Mouse (Mus musculus) CH12.LX (cell line): ENCODE results near the gene Stk10. TPM values are rescaled to one million over a fixed set of nuclear protein-coding genes. Genes with fewer than 3 reads are reported as not detected.
A peak's percentile ranks its signal among the peaks of the same experiment; 100 is the strongest.
"Not testable (repeated sequence)": the region's sequence is repeated elsewhere in the genome, so short reads cannot be mapped to it uniquely, and the experiment has no call there.

Experiments
- DNase-seq: peaks from one replicate; pipeline ENCODE4 v3.0.0-alpha.2; 2013; ENCODE audit errors: extremely low read depth
- H3K27ac ChIP-seq: 2 replicates; pipeline ENCODE4 v1.5.1; 2012; ENCODE audit warnings: low read depth, mild to moderate bottlenecking, control low read depth, moderate library complexity; ENCODE audit not compliant: insufficient read depth
- H3K27me3 ChIP-seq: replicated peaks from 2 replicates; pipeline ENCODE3; 2012; ENCODE audit warnings: inconsistent platforms
- H3K36me3 ChIP-seq, 2 experiments: replicated peaks in 1 of 2; 2 replicates each; pipeline versions ENCODE3 to v1.6.1; 2012; ENCODE audit warnings: inconsistent platforms in 1 of 2, low read length in 1 of 2, mild to moderate bottlenecking in 1 of 2, mixed read lengths in 1 of 2, moderate library complexity in 1 of 2; ENCODE audit not compliant: control insufficient read depth in 1 of 2, insufficient read depth in 1 of 2
- H3K4me1 ChIP-seq, 2 experiments: 2 replicates each; pipeline ENCODE4 v1.6.1; 2012; ENCODE audit warnings: inconsistent platforms in 1 of 2, moderate library complexity in 1 of 2; ENCODE audit not compliant: insufficient read depth in 2 of 2, control insufficient read depth in 1 of 2
- H3K4me2 ChIP-seq: 2 replicates; pipeline ENCODE4 v1.6.1; 2012; ENCODE audit warnings: low read depth, mild to moderate bottlenecking, control low read depth; ENCODE audit not compliant: poor library complexity, insufficient read depth, severe bottlenecking
- H3K4me3 ChIP-seq, 3 experiments: fragments of 150-350 bp in 1 of 3; sonication (generic) in 1 of 3; replicated peaks in 1 of 3; 2 replicates each; pipeline versions ENCODE3 to v1.5.1; 2011 to 2012; ENCODE audit warnings: low read depth in 2 of 3, low read length in 2 of 3, mild to moderate bottlenecking in 2 of 3, moderate library complexity in 2 of 3, control low read depth in 1 of 3, improper control_type of control experiment in 1 of 3, inconsistent platforms in 1 of 3, mixed read lengths in 1 of 3; ENCODE audit not compliant: poor library complexity in 1 of 3
- H3K79me2 ChIP-seq: replicated peaks from 2 replicates; pipeline ENCODE4 v1.6.1; 2012; ENCODE audit warnings: mild to moderate bottlenecking, moderate library complexity; ENCODE audit not compliant: control insufficient read depth, poor library complexity, insufficient read depth, severe bottlenecking; ENCODE audit errors: extremely low read depth
- H3K9ac ChIP-seq: 2 replicates; pipeline ENCODE4 v1.6.1; 2012; ENCODE audit warnings: low read depth, mild to moderate bottlenecking, control low read depth, moderate library complexity; ENCODE audit not compliant: insufficient read depth
- H3K9me3 ChIP-seq: replicated peaks from 2 replicates; pipeline ENCODE3; 2012; ENCODE audit warnings: low read length, inconsistent platforms, mixed read lengths
- BHLHE40 ChIP-seq: IDR thresholded peaks from 2 replicates; pipeline ENCODE4 v1.6.1; 2011; ENCODE audit warnings: mild to moderate bottlenecking, low read depth, low read length, improper control_type of control experiment
- CHD2 ChIP-seq: IDR thresholded peaks from 2 replicates; pipeline ENCODE4 v1.6.1; 2011; ENCODE audit warnings: low read length, improper control_type of control experiment
- CTCF ChIP-seq, 2 experiments: IDR thresholded peaks in 1 of 2; conservative IDR thresholded peaks in 1 of 2; 2 replicates each; pipeline ENCODE4 v1.5.1; 2011 to 2012; ENCODE audit warnings: low read depth in 2 of 2, low read length in 2 of 2, improper control_type of control experiment in 1 of 2, inconsistent platforms in 1 of 2, mild to moderate bottlenecking in 1 of 2, moderate library complexity in 1 of 2
- ETS1 ChIP-seq: conservative IDR thresholded peaks from 2 replicates; pipeline ENCODE4 v1.6.1; 2012; ENCODE audit warnings: low read depth, mild to moderate bottlenecking, inconsistent platforms, low read length, improper control_type of control experiment, moderate library complexity
- JUN ChIP-seq: IDR thresholded peaks from 2 replicates; pipeline ENCODE4 v1.6.1; 2011; ENCODE audit warnings: low read depth, mild to moderate bottlenecking, low read length, improper control_type of control experiment, moderate library complexity; ENCODE audit not compliant: insufficient read depth
- MAX ChIP-seq: IDR thresholded peaks from 2 replicates; pipeline ENCODE4 v1.6.1; 2011; ENCODE audit warnings: low read length, improper control_type of control experiment
- MEF2A ChIP-seq: IDR thresholded peaks from 2 replicates; pipeline ENCODE4 v1.6.1; 2014; ENCODE audit warnings: low read depth, mild to moderate bottlenecking, inconsistent platforms, low read length, improper control_type of control experiment, borderline replicate concordance
- MYC ChIP-seq: IDR thresholded peaks from 2 replicates; pipeline ENCODE4 v1.6.1; 2011; ENCODE audit warnings: low read depth, mild to moderate bottlenecking, improper control_type of control experiment, low read length
- NELFE ChIP-seq: IDR thresholded peaks from 2 replicates; pipeline ENCODE4 v1.6.1; 2011; ENCODE audit warnings: low read depth, low read length, improper control_type of control experiment
- RAD21 ChIP-seq: IDR thresholded peaks from 2 replicates; pipeline ENCODE4 v1.6.1; 2011; ENCODE audit warnings: low read depth, mild to moderate bottlenecking, low read length, improper control_type of control experiment, moderate library complexity
- RCOR1 ChIP-seq: conservative IDR thresholded peaks from 2 replicates; pipeline ENCODE4 v1.6.1; 2012; ENCODE audit warnings: low read depth, mild to moderate bottlenecking, inconsistent platforms, low read length, improper control_type of control experiment
- SIN3A ChIP-seq: IDR thresholded peaks from 2 replicates; pipeline ENCODE4 v1.6.1; 2012; ENCODE audit warnings: low read length, improper control_type of control experiment, inconsistent platforms
- SMC3 ChIP-seq: IDR thresholded peaks from 2 replicates; pipeline ENCODE4 v1.6.1; 2011; ENCODE audit warnings: low read depth, low read length, improper control_type of control experiment
- ZC3H11A ChIP-seq: IDR thresholded peaks from 2 replicates; pipeline ENCODE4 v1.6.1; 2012; ENCODE audit warnings: low read depth, mild to moderate bottlenecking, inconsistent platforms, low read length, improper control_type of control experiment
- ZKSCAN1 ChIP-seq: IDR thresholded peaks from 2 replicates; pipeline ENCODE4 v1.6.1; 2012; ENCODE audit warnings: low read depth, inconsistent platforms, low read length, improper control_type of control experiment, borderline replicate concordance
- ZNF384 ChIP-seq: IDR thresholded peaks from 2 replicates; pipeline ENCODE4 v1.6.1; 2012; ENCODE audit warnings: low read depth, low read length, improper control_type of control experiment, inconsistent platforms
- dilution Hi-C: fragments of 300-500 bp; cut with MboI; formaldehyde crosslinking; loops from 2 replicates; pipeline ENCODE4 v1.14.3; 2020; ENCODE audit warnings: low sequenced_read_pairs; ENCODE audit not compliant: extremely low pct_unique_long_range_greater_than_20kb, extremely low pct_ligation_motif_present
- in situ Hi-C: fragments of 300-500 bp; cut with MboI; formaldehyde crosslinking; loops from 3 replicates; pipeline ENCODE4 v1.14.3; 2019; ENCODE audit warnings: low sequenced_read_pairs, low pct_ligation_motif_present, low pct_unique_long_range_greater_than_20kb, mixed read lengths
- polyA plus RNA-seq: library from polyadenylated mRNA; unstranded; fragments of >175 nt; gene quantifications from 2 replicates; pipeline ENCODE4 v1.2.1, GENCODE M21; 2012; ENCODE audit warnings: low read depth; ENCODE audit not compliant: insufficient read length
- total RNA-seq, 2 experiments: library from RNA; depleted of rRNA; stranded (reverse); fragments of 300-350 nt in 1 of 2; fragments of >200 nt in 1 of 2; gene quantifications; 2 replicates each; pipeline ENCODE4 v1.2.3; 2012 to 2014

The Stk10 gene
- total and polyA plus RNA-seq, 3 experiments: 20.0 to 40.3 (median 23.2) TPM

DNA sequence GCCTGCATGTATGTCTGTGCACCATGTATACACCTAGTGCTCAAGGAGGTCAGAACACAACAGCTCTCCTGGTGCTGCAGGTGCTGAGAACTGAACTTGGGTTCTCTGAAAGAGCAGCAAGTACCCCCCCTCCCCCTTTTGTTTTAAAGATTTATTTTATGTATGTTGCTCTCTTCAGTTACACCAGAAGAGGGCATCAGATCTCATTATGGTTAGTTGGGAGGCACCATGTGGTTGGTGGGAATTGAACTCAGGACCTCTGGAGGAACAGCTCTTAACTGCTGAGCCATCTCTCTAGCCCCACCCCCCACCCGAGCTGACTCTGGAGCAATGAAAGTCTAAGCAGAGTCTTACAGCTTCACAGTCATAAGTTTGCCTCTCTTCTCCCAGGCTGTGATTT lies 22.2 kb upstream of the Stk10 start:
- Histone ChIP-seq H3K27me3 (no peaks in the 10 kb centered on the region), H3K9ac (no peak overlapping the region), H3K4me2 (no peak overlapping the region), H3K4me1 (peaks cover 0 to 33% of the 10 kb centered on the region in 2 experiments; a peak in 2 of 4 replicates), H3K79me2 (no peaks in the 10 kb centered on the region), H3K9me3 (no peaks in the 10 kb centered on the region), H3K4me3 (no peak overlapping the region), H3K36me3 (peaks cover 0 to 3% of the 10 kb centered on the region in 2 experiments), H3K27ac (no peak overlapping the region)
- in situ Hi-C loops (no loop called here), dilution Hi-C loops (no loop called here)
- TF ChIP-seq CTCF (conservative IDR thresholded peaks at IDR 0.05 in 1 of 2, IDR thresholded peaks at IDR 0.05 in 1 of 2; ENCODE audit: low read depth in 2 of 2, low read length in 2 of 2): peak in 1 of 2 experiments; percentile 54; a peak in 2 of 4 replicates
- TF ChIP-seq MYC: 0 out of 2 replicates have a peak, but pooled peaks have one; percentile 18
- peak; percentile 48 for TF ChIP-seq SMC3
- TF ChIP-seq RAD21: peak; percentile 23
- TF ChIP-seq NELFE: no peak
- no peak for TF ChIP-seq RCOR1
- no peak for DNase-seq

- in situ Hi-C loops, H3K9ac ChIP-seq, H3K9me3 ChIP-seq, H3K4me3 ChIP-seq, dilution Hi-C loops, H3K27ac ChIP-seq, DNase-seq, H3K79me2 ChIP-seq: not testable (repeated sequence)
- Histone ChIP-seq H3K36me3 (peaks cover 0 to 20% of the 10 kb centered on the region in 2 experiments), H3K4me1 (peaks cover 0 to 23% of the 10 kb centered on the region in 2 experiments; a peak in 2 of 4 replicates)
- TF ChIP-seq ZNF384: peak; percentile 71
- TF ChIP-seq, all 38 proteins: peak for 1; not testable (repeated sequence) for 37
- not testable (repeated sequence) for H3K27me3 ChIP-seq, H3K4me2 ChIP-seq
Observed at GRCm38 (mm10) chr11:32514853-32515252, 18.3 kb upstream of the Stk10 start.

DNA sequence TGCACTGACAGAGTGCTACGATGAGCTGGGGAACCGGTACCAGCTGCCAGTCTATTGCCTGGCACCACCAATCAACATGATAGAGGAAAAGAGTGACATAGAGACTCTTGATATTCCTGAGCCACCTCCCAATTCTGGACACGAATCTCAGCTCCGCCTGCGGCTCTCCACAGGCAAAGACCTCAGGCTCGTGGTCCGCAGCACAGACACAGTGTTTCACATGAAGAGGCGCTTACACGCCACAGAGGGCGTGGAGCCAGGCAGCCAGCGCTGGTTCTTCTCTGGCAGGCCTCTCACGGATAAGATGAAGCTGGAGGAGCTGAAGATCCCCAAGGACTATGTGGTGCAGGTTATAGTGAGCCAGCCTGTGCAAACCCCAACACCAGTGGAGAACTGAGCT lies 17.0 kb upstream of the Stk10 start:
- H3K27ac ChIP-seq: no peak overlapping the region
- no peak overlapping the region for H3K4me2 ChIP-seq
- H3K9me3 ChIP-seq: no peaks in the 10 kb centered on the region
- H3K9ac ChIP-seq: no peak overlapping the region
- dilution Hi-C loops: no loop called here
- peaks cover 0 to 20% of the 10 kb centered on the region in 2 experiments for H3K36me3 ChIP-seq
- no peaks in the 10 kb centered on the region for H3K27me3 ChIP-seq
- H3K4me1 ChIP-seq: peaks cover 0 to 21% of the 10 kb centered on the region in 2 experiments; a peak in 2 of 4 replicates
- H3K79me2 ChIP-seq: no peaks in the 10 kb centered on the region
- TF ChIP-seq ZNF384 (no peak), CHD2 (no peak), ZC3H11A (no peak), BHLHE40 (no peak), ZKSCAN1 (no peak), MEF2A (no peak), ETS1 (no peak), JUN (no peak), SIN3A (no peak), MAX (no peak)
- TF ChIP-seq, all 38 proteins: peak for 0
- in situ Hi-C loops: no loop called here
- H3K4me3 ChIP-seq: no peak overlapping the region
- DNase-seq: no peak
